Mouse (Mus musculus) urinary bladder, postnatal 4 days (tissue): ENCODE results near the gene Fam219a.
A peak's percentile ranks its signal among the peaks of the same experiment; 100 is the strongest.

Experiments used
- DNase-seq, 2 experiments: peaks; one replicate each; pipeline ENCODE4 v3.0.0; 2021 to 2022; ENCODE audit warnings: low spot score in 2 of 2

The Fam219a gene

DNA sequence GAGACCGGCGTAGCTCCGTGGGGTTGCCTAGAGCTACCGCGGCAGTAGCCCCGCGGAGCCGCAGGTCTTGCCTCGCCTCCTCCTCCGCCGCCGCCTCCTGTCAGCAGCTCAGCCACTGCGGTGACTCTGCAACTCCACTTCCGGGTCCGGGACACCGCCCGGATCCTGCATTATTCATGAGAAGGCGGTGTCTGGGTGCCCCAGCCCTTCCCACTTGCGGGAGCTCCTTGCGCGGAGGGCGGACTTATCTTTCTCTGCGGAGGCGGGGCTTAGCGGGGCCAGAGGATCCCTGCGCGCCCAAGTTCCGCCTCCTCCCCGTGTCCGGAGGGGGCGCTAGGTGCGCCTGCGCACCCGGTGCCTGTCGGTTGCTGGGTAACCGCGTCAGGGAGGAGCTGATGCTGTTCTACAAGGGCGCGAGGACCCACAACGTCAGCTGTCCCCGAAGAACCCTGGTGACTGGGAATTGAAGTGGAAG is at the start of gene Fam219a, which contains the start of gene Dnaic1:
Gene Fam219a (minus strand): TSS at position 128 of the 475 bp plus-strand sequence.
Gene Dnaic1 (plus strand): TSS at position 365 of the 475 bp plus-strand sequence.
- peak; percentile 98 for DNase-seq

DNA sequence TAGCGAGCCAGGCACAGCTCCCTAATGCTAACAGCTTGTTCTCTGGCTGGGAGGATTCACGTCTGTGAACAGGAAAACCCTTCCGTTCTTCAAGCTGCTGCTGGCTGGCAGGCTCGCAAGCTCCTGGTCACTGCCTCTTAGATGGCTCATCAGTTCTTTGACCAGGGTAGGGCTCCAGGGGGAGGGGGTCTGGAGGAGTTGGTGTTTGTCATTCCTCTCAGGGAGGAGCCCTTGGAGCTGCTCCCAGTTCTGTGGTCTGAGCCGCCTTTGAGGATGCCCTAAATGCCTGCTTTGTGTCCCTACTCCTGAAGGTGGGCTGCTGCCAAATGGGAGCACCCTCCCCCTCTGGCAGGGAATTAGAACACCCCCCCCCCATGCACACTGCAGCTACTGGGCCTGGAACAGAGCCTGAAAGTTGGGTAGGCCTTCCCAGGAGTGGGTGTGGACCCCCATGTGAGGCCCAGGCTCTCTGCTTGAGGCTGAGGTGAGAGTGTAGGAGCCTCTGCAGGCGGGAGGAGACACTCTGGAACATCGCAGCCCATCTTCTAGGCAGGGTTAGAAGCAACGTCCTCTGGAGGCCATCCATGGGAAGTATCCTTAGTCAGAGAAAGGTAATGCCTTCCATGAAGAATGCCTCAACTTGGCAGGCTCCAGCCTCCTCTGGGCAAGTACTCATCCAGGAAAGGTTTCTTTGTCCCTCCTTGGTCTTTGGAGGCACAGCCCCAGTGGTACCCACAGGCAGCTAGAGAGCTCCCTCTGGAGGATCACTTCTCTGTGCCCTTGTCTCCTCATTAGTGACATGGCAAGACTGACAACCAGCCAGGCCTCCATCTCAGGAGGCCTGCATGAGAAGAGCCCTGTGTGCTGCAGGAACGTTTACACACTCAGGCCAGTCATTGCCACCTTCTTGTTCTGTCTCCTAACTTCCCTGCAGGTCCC is 46.6 kb upstream of the Fam219a start:
- DNase-seq, result no peak

DNA sequence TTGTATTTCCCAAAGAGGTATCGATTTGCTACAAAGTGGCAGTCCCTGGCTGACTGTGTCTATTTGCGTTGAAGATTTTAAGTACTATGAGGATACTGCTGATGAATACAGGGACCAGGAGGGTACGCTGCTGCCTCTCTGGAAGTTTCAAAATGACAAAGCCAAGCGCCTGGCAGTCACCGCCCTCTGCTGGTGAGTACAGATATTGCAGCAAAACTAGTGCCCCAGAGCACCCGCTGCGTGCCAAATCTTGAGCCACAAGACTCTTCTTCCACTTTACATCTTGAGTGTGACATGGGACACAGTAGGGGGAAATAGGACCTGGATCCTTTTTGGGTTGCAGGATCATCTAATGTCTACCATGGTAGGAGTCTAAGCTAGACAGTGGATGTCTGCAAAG is 44.8 kb upstream of the Fam219a start:
- peak; percentile 67 to 86 for DNase-seq

DNA sequence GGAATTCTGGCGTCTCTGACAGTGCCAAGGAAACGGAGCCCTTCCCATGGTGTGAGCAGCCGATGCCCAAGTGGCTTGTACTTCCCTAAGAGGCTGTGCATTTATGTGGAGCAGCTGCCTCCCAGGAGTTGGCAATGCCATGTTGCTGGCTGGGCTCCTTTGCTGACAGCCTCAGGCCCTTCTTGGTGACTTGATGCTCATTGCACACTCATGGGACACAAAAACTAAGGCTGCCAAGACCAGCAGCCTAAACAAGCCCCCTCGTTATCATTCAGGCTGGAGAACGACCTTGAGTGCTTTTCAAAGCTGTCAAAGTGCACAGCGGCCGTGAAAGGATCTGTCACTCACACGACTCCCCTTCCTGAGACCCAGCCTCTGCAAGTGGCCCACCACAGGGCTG is 42.8 kb upstream of the Fam219a start:
- DNase-seq, result no peak

DNA sequence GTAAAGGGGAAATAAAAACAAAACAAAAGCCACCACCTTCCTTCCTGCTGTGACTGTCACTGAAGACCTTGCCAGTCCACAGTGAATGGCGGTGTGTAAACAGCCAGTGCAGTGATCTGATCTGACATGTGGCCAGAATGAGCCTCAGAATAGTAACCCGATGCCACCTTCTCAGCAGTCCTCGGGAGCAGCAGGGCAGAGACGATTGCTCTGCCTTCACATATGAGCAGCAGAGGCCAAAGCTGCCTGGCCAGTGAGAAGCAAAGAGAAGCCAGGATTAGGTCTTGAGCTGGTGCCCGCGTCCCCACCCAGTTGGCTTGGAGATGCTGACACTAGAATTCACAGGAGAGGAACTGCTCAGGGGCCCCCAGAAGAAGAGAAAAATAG is 41.2 kb upstream of the Fam219a start:
- DNase-seq, result no peak

DNA sequence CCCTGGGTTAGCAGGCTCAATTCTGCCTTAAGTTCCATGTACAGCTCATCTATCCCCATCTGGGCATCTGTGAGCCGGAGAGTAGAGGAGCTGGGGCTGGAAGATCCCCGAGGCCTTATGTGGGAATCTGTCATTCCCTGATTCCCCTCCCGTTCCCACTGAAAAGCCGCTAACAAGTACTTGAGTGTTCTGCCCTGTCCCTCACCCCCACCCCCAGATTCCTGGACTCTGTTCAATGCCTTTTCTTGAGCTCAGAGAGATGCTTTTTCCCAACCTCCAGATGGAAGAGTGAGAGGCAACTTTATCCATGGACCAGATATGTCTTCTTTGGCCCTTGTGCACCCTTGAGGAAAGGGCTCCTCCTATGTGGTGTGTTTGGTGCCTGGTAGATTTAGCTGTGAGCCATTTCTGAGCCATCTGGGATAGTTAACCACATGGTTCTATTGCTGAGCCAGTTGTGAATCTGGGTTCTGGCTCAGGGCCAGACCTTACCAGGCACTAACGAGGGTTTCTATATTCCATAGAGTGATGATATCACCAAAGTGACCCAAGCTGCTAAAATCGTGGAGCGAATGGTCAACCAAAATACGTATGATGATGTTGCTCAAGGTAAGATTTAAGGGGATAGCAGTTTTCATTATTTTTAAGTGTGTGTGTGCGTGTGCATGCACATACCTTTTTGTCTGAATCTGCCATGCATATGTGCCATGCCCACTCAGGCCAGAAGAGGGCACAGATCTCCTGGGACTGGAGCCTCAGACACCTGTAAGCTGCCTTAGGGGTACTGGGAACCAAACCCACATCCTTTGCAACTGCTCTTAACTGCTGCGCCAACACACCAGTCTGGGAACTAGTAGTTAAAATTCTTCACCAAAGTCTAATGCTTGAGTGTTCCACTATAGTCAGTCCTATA is 40.6 kb upstream of the Fam219a start:
- no peak for DNase-seq

DNA sequence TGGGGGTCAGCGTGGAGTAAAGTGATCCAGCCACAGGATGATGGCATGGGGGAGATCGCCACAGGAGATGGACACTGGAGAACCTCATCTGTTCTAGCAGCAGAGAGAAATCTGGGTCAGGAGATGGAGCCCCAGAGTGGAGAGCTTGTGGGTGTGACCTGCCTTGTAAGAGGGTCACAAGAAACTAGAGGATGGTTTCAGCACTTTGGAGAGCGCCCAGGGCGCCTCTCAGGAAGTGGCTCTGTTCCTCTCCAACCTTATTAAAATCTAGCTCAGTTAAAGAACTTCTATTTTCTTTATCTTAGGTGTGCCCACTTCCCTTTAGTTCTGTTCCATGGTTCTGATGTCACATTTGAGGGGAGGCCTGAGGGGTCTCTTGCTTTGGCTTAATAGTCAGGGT is 37.4 kb upstream of the Fam219a start:
- DNase-seq, result no peak

DNA sequence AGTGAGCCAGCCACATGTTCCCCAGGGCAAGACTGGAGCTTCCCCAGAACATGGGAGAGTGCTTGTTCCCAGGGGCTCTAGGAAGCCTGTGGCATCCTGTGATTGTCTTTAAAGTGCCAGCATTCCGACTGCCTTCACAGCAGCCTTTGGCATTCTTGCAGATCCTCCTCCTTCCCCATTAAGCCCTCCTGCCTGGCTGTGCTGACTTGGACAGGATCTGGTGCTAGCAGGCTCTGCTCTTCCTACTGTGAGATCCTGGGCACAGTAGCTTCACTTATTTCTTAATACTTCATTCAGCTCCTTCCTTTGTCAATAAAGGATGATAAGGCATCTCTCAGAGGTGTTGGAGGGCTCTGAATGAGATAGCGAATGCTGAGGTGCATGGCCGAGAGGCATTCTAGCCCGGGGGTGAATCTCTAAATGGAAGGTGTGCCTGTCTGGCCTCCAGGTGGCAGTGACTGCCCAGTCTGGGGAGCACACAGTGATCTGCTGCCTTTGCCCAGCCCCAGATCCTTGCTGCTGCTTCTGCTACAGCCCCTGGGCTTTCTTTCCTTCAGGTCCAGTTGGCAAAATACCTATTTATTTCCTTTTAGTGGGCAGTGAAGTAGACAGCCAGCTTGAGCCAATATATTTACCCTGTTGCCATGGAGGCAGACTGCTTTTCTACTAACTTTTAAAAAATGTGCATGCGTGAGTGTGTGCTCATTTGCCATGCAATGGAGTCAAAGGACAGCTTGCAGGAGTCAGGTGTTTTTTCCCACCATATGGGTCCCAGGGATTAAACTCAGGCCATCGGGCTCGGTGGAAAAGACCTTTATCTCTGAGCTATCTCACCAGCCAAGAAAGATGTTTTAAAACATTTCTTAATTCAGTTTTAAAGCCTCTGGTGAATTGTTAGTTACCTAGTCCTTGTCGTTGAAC is 35.4 kb upstream of the Fam219a start:
- no peak for DNase-seq

DNA sequence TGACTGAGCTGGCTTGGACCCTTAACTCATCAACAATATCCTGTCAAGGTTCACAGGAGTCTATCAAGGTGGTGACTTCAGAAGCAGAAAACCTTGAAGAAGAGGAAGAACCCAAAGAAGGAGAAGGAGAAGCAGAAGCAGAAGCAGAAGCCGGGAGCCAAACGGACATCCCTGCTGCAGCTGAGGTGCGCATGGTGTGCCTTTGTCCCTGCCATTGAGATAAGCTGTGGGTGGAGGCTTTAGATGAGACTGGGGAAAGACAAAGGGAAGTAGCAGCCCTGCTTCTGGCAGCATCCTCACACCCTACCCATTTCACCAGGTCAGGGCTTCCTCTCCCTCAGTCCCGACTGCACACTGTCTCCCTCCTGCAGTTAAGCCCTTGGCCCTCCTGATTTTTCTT is 33.5 kb upstream of the Fam219a start:
- no peak for DNase-seq

DNA sequence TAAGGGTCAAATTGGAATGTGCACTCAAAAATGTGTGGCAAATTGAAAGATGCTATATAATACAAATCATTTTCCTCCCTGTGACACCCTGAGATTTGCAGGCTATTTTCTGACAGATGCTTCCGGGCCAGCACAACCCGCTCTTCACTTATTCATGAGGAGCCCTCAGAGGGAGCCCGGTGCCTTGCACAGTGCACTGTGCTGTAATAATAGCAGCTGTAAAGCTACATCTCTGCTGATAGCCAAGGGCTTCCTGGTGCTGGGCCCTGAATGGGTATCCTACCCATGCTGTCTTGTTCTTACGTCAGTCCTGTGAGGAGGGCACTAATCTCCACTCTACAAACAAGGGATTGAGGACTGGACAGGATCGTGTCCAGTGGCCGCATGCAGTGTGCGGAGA is 14.0 kb upstream of the Fam219a start:
- no peak for DNase-seq

DNA sequence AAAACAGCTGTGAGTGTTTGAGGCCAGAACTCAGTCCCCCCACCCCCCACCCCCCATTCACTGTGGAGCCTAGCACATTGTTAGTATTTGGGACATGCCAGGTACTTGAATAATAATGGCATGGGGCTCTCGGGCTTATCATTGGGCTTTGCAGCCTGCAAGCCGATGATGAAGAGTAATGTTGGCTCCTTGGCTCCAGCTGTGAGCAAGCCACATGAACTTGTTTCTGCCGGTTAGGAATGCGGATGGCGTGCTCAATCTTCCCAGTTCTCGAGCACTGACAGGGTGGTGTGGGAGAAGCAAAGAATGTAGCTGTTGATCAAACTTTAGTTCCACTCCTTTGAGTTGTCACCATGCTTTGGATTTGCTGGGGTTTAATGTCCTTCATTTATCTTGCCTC is 6.6 kb upstream of the Fam219a start:
- DNase-seq, result no peak

DNA sequence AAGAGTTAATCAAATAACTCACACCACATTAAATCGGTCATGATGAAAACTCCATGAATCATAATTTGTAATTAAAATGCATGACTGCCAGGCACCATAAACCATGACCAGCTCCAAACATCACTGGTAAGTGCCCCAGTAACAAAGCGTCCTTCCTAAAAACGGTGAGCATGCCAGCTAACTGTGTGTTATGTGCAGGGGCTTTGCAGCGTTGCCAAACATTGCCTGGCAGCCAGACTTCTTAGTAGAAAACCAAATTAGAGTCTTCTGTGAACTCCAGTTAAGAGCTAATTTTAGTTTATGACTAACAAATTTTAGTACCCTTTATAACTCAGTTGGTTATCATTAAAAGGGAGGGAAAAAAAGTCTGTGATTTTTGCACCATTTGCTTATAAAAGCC is 4.2 kb upstream of the Fam219a start:
- no peak for DNase-seq

DNA sequence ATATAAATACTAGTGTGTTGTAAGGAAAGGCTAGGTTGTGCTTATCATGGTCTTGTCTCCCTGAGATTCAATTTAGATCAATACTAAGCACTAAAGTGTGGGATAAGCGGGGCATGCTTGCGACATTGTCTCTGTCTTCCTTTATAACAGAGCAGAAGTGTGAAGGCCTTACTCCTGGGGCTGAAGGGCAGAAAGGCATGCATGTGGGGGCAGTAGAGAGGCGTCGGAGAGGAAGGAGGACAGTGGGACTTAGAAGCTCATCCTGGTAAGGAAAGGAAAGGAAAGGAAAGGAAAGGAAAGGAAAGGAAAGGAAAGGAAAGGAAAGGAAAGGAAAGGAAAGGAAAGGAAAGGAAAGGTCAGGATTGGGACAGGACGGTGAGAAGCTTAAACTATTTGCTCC is 2.2 kb upstream of the Fam219a start:
- DNase-seq, result no peak

DNA sequence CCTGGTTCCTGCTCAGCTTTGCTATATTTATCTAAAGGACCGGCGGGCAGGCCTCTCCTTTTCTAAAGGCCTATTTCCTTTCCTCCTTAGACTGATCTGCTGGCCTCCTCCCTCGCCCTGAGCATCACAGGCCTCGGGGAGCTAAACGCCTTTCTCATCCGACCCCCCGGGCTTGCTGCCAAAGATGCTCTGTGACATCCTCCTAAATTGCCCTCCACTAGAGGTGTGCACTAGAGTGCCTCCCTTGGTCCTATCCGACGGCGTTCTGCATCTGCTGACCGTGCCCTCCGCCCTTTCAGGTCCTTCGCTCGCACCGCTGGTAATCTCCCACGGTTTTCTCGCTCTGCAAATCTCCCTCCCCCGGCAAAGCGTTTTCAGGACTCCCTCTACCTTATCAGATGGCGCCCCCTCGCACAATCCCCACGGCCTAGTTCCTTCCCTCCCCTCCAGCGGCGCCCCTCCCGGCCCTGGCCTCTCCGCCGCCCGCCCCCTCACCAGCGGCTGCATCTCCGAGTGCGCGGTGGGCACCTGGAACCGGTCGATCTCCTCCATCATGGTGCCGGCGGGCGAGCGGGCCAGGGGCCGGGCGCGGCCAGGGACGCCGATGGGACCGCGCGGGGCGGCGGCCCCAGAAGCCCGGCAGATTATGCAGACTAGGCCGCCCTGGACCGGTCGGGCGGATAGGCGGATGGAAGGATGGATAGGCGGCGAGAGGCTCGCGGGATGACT is 492 bp downstream of the Fam219a start:
- peak in 1 of 2 experiments; percentile 21 for DNase-seq

DNA sequence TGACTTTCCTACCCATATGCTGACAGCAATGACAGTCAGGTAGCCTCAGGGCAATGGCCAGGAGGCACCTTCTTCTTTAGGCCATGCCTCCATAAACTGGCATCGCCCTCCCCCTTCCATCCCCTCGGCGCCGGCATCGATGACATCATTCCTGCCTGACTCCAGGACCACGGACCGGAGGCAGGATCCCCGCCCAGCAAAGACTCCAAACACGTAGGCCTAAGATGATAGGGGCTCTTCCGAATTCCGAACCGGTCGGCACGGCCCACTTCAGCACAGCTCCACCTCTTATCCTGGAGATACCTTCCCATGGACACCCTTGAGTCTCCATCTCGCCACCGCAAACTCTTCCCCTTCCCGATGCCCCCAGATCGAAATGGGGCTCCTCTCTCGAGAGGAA is 1.1 kb downstream of the Fam219a start:
- DNase-seq, result no peak

DNA sequence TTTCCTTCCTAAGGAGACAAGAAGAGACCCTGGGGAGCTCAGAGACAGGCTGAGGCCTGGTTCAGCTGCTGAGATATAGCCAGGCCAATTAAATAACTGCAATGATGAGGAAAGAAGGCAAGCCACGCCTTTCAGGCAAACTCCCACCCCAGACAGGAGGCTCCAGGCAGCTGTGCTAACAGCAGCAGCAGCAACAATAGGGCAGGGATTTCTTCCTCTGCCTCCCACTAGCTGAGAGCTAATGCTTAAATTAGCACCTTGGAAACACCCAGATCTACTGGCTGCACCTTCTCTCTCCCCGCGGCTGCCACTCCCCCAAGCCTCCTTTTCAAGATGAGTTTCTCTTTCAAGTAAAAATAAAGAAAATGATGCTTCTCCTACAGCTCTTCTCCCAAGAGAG is 3.2 kb downstream of the Fam219a start:
- no peak for DNase-seq

DNA sequence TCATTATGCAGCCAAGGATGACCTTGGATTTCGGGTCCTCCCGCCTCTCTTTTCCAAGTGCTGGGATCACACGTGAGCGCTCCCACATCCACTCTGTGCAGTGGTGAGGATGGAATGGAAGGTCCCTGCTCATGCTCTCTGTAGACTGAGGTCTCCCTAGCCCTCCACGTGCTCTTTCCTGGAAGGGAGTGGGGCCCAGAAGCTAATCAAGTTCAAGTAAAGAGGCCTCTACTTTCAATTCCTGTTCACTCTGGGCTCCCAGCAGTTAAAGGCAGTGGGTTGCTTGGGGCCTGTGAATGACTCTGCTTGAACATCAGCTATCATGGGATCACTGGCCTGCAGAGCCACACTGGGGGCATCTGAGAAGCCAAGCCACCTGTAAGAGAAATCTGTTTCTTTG is 6.0 kb downstream of the Fam219a start:
- DNase-seq, result no peak

DNA sequence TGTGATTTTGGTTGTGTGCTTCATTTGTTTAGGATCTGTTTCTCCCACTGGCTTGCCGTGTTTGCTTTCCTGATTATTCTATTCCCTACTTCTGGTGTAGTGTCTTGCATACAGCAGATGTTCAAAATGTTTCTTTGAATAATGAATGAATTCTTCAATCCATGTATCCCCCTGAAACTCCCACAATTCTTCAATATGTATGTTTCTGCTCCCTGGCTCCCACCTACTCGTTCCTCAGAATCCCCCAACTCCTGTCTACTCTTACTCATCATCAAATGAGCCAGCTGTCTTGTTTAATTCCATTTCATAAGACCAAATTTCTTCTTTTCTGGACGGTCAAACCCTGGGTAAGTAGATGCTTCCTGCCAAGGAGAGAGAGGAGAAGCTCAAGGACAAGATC is 12.2 kb downstream of the Fam219a start:
- DNase-seq, result no peak

DNA sequence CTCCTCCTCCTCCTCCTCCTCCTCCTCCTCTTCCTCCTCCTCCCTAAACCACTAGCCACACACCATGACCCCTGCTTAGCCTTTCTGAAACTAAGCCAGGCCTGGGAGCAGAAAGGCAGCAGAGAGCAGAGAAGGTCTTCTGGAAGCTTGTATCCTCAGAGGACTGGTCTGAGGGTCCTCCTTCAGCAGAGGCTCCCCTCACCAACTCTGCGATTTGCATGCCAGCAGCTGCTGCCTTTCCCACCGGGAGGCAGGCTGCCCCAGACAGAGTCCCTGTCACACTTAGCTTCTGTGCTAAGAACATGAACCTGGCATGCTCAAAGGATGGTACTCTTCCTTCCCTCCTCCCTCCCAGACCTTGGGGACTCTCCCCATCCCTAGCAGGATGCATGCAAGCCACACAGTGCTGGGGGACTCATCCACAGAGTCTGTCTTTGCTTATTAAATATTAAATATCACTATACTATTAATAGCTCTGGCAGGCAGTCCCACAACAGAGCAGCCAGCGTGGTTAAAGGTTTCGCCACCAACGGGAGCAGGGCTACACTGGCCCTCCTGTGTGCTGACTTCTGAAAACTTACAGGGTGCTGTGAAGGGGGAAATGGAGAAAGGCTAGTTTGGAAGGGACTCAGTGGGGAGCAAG is 12.9 kb downstream of the Fam219a start:
- no peak for DNase-seq

DNA sequence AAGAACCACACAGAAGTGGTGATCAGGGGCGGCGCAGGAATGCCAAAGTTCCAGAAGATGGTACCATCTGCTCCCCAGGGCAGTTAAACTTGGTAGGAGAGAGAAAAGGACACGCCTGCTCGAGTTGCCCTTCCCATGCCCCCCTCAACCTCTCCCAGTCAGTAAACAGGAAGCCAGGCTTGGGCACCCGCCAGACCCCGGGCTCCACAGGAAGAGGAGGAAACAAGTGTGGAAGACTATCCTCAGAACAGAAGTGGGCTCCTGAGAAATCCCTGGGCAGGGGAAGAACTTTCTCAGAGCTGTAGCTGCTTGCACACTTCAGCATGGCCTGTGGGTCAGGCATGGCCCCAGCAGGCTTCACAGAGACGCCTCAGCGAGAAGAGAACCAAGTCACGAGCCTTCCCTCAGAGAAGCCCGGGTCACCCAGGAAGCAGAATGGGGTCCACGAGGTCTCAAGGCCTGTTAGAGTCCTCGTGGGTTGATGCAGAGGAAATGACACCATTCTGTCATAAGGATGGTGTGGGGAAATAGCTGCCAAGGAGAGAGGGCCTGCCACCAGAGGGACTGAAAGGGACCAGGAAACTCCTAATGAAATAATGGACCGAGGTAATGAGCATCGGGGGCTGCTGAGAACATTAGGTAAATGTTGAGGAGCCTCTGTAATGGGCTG is 14.2 kb downstream of the Fam219a start:
- DNase-seq, result peak in 1 of 2 experiments; percentile 32
